Mouse (Mus musculus) heart, adult 2 months (tissue): ENCODE data around the gene Gm49321. TPM values are rescaled to one million over a fixed set of nuclear protein-coding genes. Genes with fewer than 3 reads are reported as not detected.

ENCODE experiments used
- DNase-seq, 2 experiments: peaks; one replicate each; pipeline ENCODE4 v3.0.0; 2021
- H3K27ac ChIP-seq: fragments of 200-600 bp; 2 replicates; pipeline ENCODE4 v1.8.1; 2022
- H3K27me3 ChIP-seq: fragments of 200-500 bp; 2 replicates; pipeline ENCODE4 v1.6.1; 2012; ENCODE audit warnings: mild to moderate bottlenecking, low read length, inconsistent platforms, mixed read lengths; ENCODE audit not compliant: control insufficient read depth, insufficient read depth
- H3K36me3 ChIP-seq: fragments of 200-500 bp; 2 replicates; pipeline ENCODE4 v1.6.1; 2012; ENCODE audit warnings: low read length, inconsistent platforms; ENCODE audit not compliant: control insufficient read depth, insufficient read depth
- H3K4me1 ChIP-seq: fragments of 200-500 bp; 2 replicates; pipeline ENCODE4 v1.6.1; 2011; ENCODE audit warnings: low read length; ENCODE audit not compliant: control insufficient read depth, insufficient read depth
- H3K4me3 ChIP-seq: fragments of 200-600 bp; 2 replicates; pipeline ENCODE4 v1.8.1; 2022
- H3K79me2 ChIP-seq: fragments of 200-500 bp; replicated peaks from 2 replicates; pipeline ENCODE4 v1.6.1; 2012; ENCODE audit warnings: mild to moderate bottlenecking, inconsistent platforms, low read length, moderate library complexity, mixed read lengths; ENCODE audit not compliant: control insufficient read depth, insufficient read depth
- H3K9ac ChIP-seq: fragments of 200-500 bp; 2 replicates; pipeline ENCODE4 v1.6.1; 2012; ENCODE audit warnings: low read depth, mild to moderate bottlenecking, control low read depth, inconsistent platforms, low read length, mixed read lengths
- CTCF ChIP-seq: fragments of 200-600 bp; IDR thresholded peaks from 2 replicates; pipeline ENCODE4 v1.8.1; 2022; ENCODE audit warnings: antibody characterized with exemption, mild to moderate bottlenecking, moderate library complexity
- EP300 ChIP-seq: fragments of 200-500 bp; IDR thresholded peaks from 2 replicates; pipeline ENCODE4 v1.6.1; 2011; ENCODE audit warnings: low read depth, low read length, control low read depth; ENCODE audit not compliant: insufficient read depth
- POLR2A ChIP-seq: fragments of 200-500 bp; IDR thresholded peaks from 2 replicates; pipeline ENCODE4 v1.6.1; 2011; ENCODE audit warnings: mild to moderate bottlenecking, low read depth, low read length, control low read depth; ENCODE audit not compliant: insufficient read depth
- WGBS: fragments of 180-500 bp; shearing (Covaris S2); methylation state at CpG from one replicate; pipeline ENCODE4 v1.1.7; 2018; 5-methylcytosine and 5-hydroxymethylcytosine counted together
- intact Hi-C: fragments of 180-260 bp; cut with DNase I; formaldehyde crosslinking; loops from one replicate; pipeline ENCODE4 v1.15.1; 2025
- polyA plus RNA-seq: library from polyadenylated mRNA; depleted of rRNA; stranded (reverse); fragments of >200 nt; gene quantifications from 2 replicates; pipeline ENCODE4 v1.2.3, GENCODE M21; 2012
- total RNA-seq, 2 experiments: library from RNA; stranded (reverse); gene quantifications; 2 replicates each; pipeline ENCODE4 v1.2.3; 2021

Gene Gm49321
- total and polyA plus RNA-seq, 3 experiments: 6.9 to 7.2 TPM; not detected in 1

DNA sequence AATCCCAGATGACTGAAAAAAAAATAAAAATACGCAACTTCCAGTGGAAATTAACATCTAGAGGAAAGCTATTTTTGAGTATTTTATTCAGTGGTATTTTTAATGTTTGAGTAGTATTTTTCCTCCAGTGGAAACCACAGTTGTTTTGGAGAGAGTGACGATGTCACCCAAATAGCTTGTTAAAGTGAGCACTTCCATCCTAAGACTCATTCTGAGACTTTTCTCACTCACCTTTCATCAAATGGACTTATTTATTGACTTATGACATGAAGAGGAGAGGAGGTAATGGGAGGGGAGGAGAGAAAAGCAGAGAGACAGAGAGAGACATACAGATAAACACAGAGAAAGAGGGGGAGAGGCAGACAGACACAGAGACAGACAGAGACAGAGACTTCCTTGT, 41.8 kb upstream of the Gm49321 start:
- Histone ChIP-seq H3K9ac (no peak overlapping the region), H3K27me3 (no peaks in the 10 kb centered on the region), H3K27ac (no peak overlapping the region), H3K4me1 (no peaks in the 10 kb centered on the region), H3K36me3 (no peaks in the 10 kb centered on the region), H3K79me2 (no peaks in the 10 kb centered on the region), H3K4me3 (no peak overlapping the region)
- TF ChIP-seq CTCF (no peak), POLR2A (no peak), EP300 (no peak)
- DNase-seq: no peak
- 81% methylated on average over 2 of the region's 2 CpGs for WGBS
- intact Hi-C loops: no loop called here

DNA sequence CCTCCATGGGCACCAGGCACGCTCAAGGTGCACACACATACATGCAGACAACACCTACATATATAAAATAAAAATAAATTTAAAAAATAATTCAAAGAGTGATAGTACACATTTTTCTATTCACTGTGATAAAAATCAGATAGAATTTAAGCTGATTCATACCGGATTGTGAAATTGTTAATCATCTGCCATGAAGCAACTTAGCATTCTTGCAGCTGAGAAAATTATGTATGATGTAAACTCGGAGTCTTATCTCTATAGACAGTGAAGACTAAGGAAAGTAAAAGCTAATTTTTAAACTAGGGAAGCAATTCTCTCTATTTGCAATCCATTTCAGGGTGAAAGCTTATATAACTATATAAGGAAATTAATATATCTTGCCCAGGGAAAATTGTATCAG, 41.0 kb upstream of the Gm49321 start:
- no peaks in the 10 kb centered on the region for H3K4me1 ChIP-seq
- H3K36me3 ChIP-seq: no peaks in the 10 kb centered on the region
- H3K9ac ChIP-seq: no peak overlapping the region
- intact Hi-C loops: no loop called here
- TF ChIP-seq CTCF (no peak), EP300 (no peak), POLR2A (no peak)
- H3K4me3 ChIP-seq: no peak overlapping the region
- no peaks in the 10 kb centered on the region for H3K27me3 ChIP-seq
- no peak overlapping the region for H3K27ac ChIP-seq
- 79% methylated on average over 3 of the region's 3 CpGs for WGBS
- DNase-seq: no peak
- no peaks in the 10 kb centered on the region for H3K79me2 ChIP-seq

DNA sequence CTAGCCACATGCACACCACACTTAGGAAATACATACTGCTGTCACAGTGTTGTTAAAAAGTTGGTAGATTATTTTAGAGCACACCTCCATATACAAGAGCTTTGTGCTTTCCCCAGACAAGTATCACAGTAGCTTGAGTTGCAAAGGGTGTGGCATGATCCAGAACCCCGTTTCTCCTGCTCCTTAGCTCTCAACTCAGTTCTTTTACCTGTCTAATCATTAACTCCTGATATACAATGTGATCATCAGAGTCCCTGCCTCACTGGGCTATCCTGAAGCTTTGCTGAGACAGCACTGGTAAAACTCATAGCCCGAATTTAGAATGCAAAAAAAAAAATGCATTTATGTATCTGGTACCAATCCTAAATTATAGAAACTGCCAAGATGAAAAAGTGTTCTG, 39.2 kb upstream of the Gm49321 start:
- no peaks in the 10 kb centered on the region for H3K27me3 ChIP-seq

DNA sequence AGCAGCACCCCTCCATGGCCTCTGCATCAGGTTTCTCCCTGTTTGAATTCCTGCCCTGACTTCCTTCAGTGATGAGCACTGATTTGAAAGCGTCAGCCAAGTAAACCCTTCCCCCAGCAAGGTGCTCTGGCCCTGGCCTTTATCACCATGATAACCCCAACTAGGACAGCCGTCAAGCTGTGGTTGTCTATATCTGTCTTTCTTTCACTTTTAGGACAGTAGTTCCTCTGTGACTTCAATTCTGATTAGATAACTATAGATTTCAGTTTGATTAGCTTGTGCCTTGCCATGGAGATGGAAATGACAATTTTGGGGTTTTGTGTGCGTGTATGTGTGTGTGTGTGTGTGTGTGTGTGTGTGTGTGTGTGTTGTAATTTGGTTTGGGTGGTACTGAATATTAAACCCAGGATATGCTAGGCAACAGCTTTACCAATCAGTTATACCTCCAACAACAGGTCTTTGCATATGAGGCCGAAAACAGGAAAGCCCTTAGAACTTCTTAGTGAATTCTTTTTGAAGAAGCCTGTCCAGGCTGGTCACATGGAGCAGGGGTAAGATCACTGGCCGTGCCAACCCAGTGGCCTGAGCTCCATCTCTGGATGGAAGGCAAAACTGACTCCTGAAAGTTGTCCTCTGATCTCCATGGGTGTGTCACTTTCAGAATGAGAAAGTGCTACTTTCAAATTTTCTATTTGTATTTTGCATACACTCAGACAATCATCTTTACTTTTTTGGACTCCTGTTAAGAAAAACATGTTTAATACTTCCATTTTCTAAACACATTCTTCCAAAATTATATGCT, 33.1 kb upstream of the Gm49321 start:
- no peak overlapping the region for H3K27ac ChIP-seq
- H3K27me3 ChIP-seq: no peaks in the 10 kb centered on the region
- H3K4me1 ChIP-seq: peaks cover 2% of the 10 kb centered on the region
- H3K4me3 ChIP-seq: no peak overlapping the region
- WGBS: 77% methylated on average over 5 of the region's 5 CpGs
- peaks cover 5% of the 10 kb centered on the region; the same call in 1 of the 2 replicates for H3K36me3 ChIP-seq
- no peak overlapping the region for H3K9ac ChIP-seq
- H3K79me2 ChIP-seq: no peaks in the 10 kb centered on the region
- no peak for TF ChIP-seq CTCF
- no peak for TF ChIP-seq EP300
- TF ChIP-seq POLR2A: no peak
- intact Hi-C loops: loop anchor here (10.0 kb wide), 1 partner anchor 60 kb away; no protein-coding TSS in a partner anchor
- no peak for DNase-seq

More for the DNA sequence above, 39.2 kb upstream of the Gm49321 start:
- intact Hi-C loops: no loop called here
- Histone ChIP-seq H3K27ac (no peak overlapping the region), H3K79me2 (no peaks in the 10 kb centered on the region), H3K9ac (no peak overlapping the region), H3K4me3 (no peak overlapping the region), H3K36me3 (no peaks in the 10 kb centered on the region), H3K4me1 (no peaks in the 10 kb centered on the region)
- no peak for TF ChIP-seq EP300
- no peak for TF ChIP-seq CTCF
- TF ChIP-seq POLR2A: no peak
- 86% methylated on average over 2 of the region's 2 CpGs for WGBS
- no peak for DNase-seq

DNA sequence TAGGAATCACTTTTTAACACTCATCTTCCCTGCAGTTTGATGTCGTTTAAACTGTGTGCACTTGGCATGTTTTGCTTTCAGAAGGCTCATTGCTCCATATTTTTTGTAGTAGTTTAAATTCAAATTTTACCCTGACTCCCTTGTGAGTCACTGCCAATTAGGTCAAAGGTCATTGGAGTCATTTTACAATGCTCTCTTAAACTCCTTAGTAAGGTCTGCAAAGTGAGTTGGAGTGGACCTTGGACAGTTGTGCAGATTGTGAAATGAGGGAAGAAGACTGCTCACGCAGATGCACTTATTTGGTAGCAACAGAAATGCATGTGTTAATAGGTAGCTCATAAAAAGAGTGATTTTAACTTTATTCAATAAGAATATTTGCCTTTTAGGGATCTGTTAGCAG, 32.4 kb upstream of the Gm49321 start:
- TF ChIP-seq EP300 (no peak), POLR2A (no peak), CTCF (no peak)
- no peak for DNase-seq
- WGBS: 39% methylated on average over 2 of the region's 2 CpGs
- no peak overlapping the region for H3K4me3 ChIP-seq
- H3K9ac ChIP-seq: no peak overlapping the region
- no peaks in the 10 kb centered on the region for H3K27me3 ChIP-seq
- peaks cover 6% of the 10 kb centered on the region; the same call in 1 of the 2 replicates for H3K36me3 ChIP-seq
- peaks cover 2% of the 10 kb centered on the region for H3K4me1 ChIP-seq
- no peak overlapping the region for H3K27ac ChIP-seq
- intact Hi-C loops: loop anchor here (5.0 to 10.0 kb wide), 2 partner anchors 60 to 113 kb away; no protein-coding TSS in a partner anchor
- no peaks in the 10 kb centered on the region for H3K79me2 ChIP-seq

DNA sequence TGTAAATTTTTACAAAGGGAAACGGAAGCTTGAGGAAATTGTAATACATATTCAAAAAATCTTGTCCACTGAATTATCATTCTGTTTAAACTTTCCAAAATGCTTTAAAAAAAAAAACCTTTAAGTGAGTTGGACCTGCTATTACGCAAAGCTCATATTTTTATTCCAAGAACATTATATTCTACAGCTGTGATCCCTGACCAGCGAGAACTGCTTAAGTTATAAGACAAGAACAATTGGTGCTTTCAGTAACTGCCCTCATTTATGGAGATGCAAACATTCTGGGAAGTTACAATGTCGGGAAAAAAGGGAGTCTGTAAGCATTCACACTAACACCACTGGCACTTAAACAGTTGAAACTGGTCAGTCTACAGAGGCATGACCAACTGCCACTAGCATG, 31.9 kb upstream of the Gm49321 start:
- no peaks in the 10 kb centered on the region for H3K79me2 ChIP-seq
- H3K27ac ChIP-seq: no peak overlapping the region
- H3K4me1 ChIP-seq: peaks cover 2% of the 10 kb centered on the region
- WGBS: 79% methylated on average over 4 of the region's 4 CpGs
- no peak for DNase-seq
- H3K9ac ChIP-seq: no peak overlapping the region
- peaks cover 6% of the 10 kb centered on the region; the same call in 1 of the 2 replicates for H3K36me3 ChIP-seq
- intact Hi-C loops: loop anchor here (5.0 to 10.0 kb wide), 2 partner anchors 61 to 113 kb away; no protein-coding TSS in a partner anchor
- H3K4me3 ChIP-seq: no peak overlapping the region
- TF ChIP-seq POLR2A (no peak), EP300 (no peak), CTCF (no peak)
- H3K27me3 ChIP-seq: no peaks in the 10 kb centered on the region
